ENCODE assay signal across 28 mouse cellular contexts in genomic region chr15:9183995-9184394, GRCm38 (mm10).
"Had no signal": no experiment of that assay in that cellular context is flagged by ENCODE, and none has a peak within 500 bp of the region (broad histone marks: within the 10 kb centered on the region; RNA-seq: fewer than 3 reads in every experiment).

No protein-coding gene starts in this region.

- H3K9ac ChIP-seq: limb, embryonic 12.5 days; limb, embryonic 13.5 days; limb, embryonic 15.5 days; liver, embryonic 12.5 days; liver, embryonic 13.5 days; liver, embryonic 14.5 days; liver, embryonic 15.5 days; liver, postnatal 0 days; lung, embryonic 14.5 days; lung, embryonic 15.5 days; midbrain, embryonic 12.5 days; midbrain, embryonic 13.5 days; midbrain, embryonic 15.5 days; neural tube, embryonic 12.5 days had no signal

- H3K4me3 ChIP-seq: left cerebral cortex, adult 2 months; limb, embryonic 10.5 days; limb, embryonic 12.5 days; limb, embryonic 13.5 days; limb, embryonic 15.5 days; liver, embryonic 12.5 days; liver, embryonic 13.5 days; liver, embryonic 15.5 days; lung, embryonic 15.5 days; megakaryocyte, embryonic 14.5 days; midbrain, embryonic 10.5 days; midbrain, embryonic 12.5 days; midbrain, embryonic 13.5 days; midbrain, embryonic 15.5 days; myocyte; neural tube, embryonic 12.5 days had no signal

- H3K4me2 ChIP-seq: limb, embryonic 12.5 days; limb, embryonic 13.5 days; limb, embryonic 15.5 days; liver, embryonic 11.5 days; liver, embryonic 12.5 days; liver, embryonic 13.5 days; liver, embryonic 15.5 days; lung, embryonic 14.5 days; lung, embryonic 15.5 days; midbrain, embryonic 11.5 days; midbrain, embryonic 12.5 days; midbrain, embryonic 13.5 days; midbrain, embryonic 15.5 days; neural tube, embryonic 12.5 days had no signal

- H3K27ac ChIP-seq: left cerebral cortex, adult 2 months; limb, embryonic 10.5 days; limb, embryonic 12.5 days; limb, embryonic 13.5 days; limb, embryonic 15.5 days; liver, embryonic 12.5 days; liver, embryonic 13.5 days; liver, embryonic 14.5 days; liver, embryonic 15.5 days; lung, embryonic 15.5 days; macrophage; midbrain, embryonic 10.5 days; midbrain, embryonic 12.5 days; midbrain, embryonic 13.5 days; midbrain, embryonic 15.5 days; neural tube, embryonic 12.5 days had no signal

- DNase-seq: left cerebral cortex, postnatal 4 days; liver; liver, embryonic 13.5 days; liver, postnatal 0 days; lung, adult 2 months; lung, embryonic 14.5 days; lung, postnatal 10 days; midbrain, embryonic 14.5 days had no signal

- ATAC-seq: liver, embryonic 12.5 days; liver, postnatal 0 days; midbrain, embryonic 13.5 days; midbrain, embryonic 15.5 days; midbrain, embryonic 16.5 days had no signal

- H3K4me1 ChIP-seq: limb, embryonic 10.5 days; limb, embryonic 12.5 days; limb, embryonic 13.5 days; limb, embryonic 15.5 days; liver, embryonic 12.5 days; liver, embryonic 13.5 days; liver, embryonic 15.5 days; lung, embryonic 15.5 days; midbrain, embryonic 10.5 days; midbrain, embryonic 12.5 days; midbrain, embryonic 13.5 days; midbrain, embryonic 15.5 days; neural tube, embryonic 12.5 days had no signal

- H3K9me3 ChIP-seq: limb, embryonic 10.5 days; limb, embryonic 12.5 days; limb, embryonic 13.5 days; limb, embryonic 15.5 days; liver, embryonic 12.5 days; liver, embryonic 13.5 days; liver, embryonic 15.5 days; lung, embryonic 15.5 days; megakaryocyte, embryonic 14.5 days; midbrain, embryonic 10.5 days; midbrain, embryonic 12.5 days; midbrain, embryonic 13.5 days; midbrain, embryonic 15.5 days; neural tube, embryonic 12.5 days had no signal

- H3K27me3 ChIP-seq: limb, embryonic 12.5 days; limb, embryonic 13.5 days; limb, embryonic 15.5 days; liver, embryonic 12.5 days; liver, embryonic 13.5 days; liver, embryonic 15.5 days; lung, embryonic 15.5 days; megakaryocyte, embryonic 14.5 days; midbrain, embryonic 12.5 days; midbrain, embryonic 13.5 days; midbrain, embryonic 15.5 days; neural tube, embryonic 12.5 days had no signal
